Comparison of ENCODE assay signal across 9 mouse cellular contexts in genomic region chr8:105445296-105446126, GRCm38 (mm10). TPM values are rescaled to one million over a fixed set of nuclear protein-coding genes. Genes with fewer than 3 reads are reported as not detected.
DNase-seq lines count a peak whose midpoint lies in the region; ATAC-seq lines count a peak whose summit lies in the region.
"Had no signal": no experiment of that assay in that cellular context is flagged by ENCODE, and none has a peak within 500 bp of the region (broad histone marks: within the 10 kb centered on the region; RNA-seq: fewer than 3 reads in every experiment).

No protein-coding gene starts in this region.

- peaks cover 10% of the 10 kb centered on the region for H3K4me1 ChIP-seq in heart, embryonic 13.5 days
- H3K4me1 ChIP-seq in midbrain, embryonic 16.5 days (ENCODE audit: control insufficient read depth, insufficient read depth, low read length) = peaks cover 12% of the 10 kb centered on the region

- ATAC-seq in heart, embryonic 13.5 days (ENCODE audit: extremely low read depth, insufficient number of reproducible peaks, low FRiP score, low TSS enrichment) = no peak
- peak; percentile 90 for ATAC-seq in midbrain, embryonic 16.5 days

- peak; percentile 45 to 78 for DNase-seq in layer of hippocampus, adult 18-20 months (ENCODE audit: low spot score in 2 of 2)
- DNase-seq in layer of hippocampus, adult 9-10 months (ENCODE audit: low spot score) = no peak
- DNase-seq in embryo, embryonic 10.5 days (ENCODE audit: low spot score) = peak; percentile 85
- no peak for DNase-seq in gastrocnemius, adult 8-10 months (ENCODE audit: low spot score in 2 of 2)
- DNase-seq in thymus, postnatal 4 days = no peak
- no peak for DNase-seq in kidney, adult 18-20 months

- H3K9ac ChIP-seq in heart, embryonic 13.5 days = no peak overlapping the region
- 0 out of 2 replicates have a peak overlapping the region, but pooled peaks have one; percentile 14 for H3K9ac ChIP-seq in midbrain, embryonic 16.5 days (ENCODE audit: low read depth, low read length)

- 34% methylated on average over 11 of the region's 11 CpGs for WGBS in heart, embryonic 13.5 days
- WGBS in midbrain, embryonic 16.5 days = 10% methylated on average over 11 of the region's 11 CpGs

- H3K9me3 ChIP-seq in heart, embryonic 13.5 days = no peaks in the 10 kb centered on the region
- no peaks in the 10 kb centered on the region for H3K9me3 ChIP-seq in midbrain, embryonic 16.5 days (replicated peaks; ENCODE audit: control insufficient read depth, low read length, poor library complexity, severe bottlenecking)

- peaks cover 13% of the 10 kb centered on the region for H3K27me3 ChIP-seq in heart, embryonic 13.5 days (replicated peaks)
- H3K27me3 ChIP-seq in midbrain, embryonic 16.5 days (ENCODE audit: control insufficient read depth, insufficient read depth, low read depth, low read length) = no peaks in the 10 kb centered on the region

- H3K4me2 ChIP-seq in heart, embryonic 13.5 days = peak overlapping the region; percentile 31; the same call in 1 of the 2 replicates
- H3K4me2 ChIP-seq in midbrain, embryonic 16.5 days (ENCODE audit: low read length) = peak overlapping the region; percentile 25

- no peak overlapping the region for H3K27ac ChIP-seq in heart, embryonic 13.5 days (replicated peaks)
- H3K27ac ChIP-seq in midbrain, embryonic 16.5 days (ENCODE audit: low read length) = peak overlapping the region; percentile 51

- no peaks in the 10 kb centered on the region for H3K36me3 ChIP-seq in heart, embryonic 13.5 days
- no peaks in the 10 kb centered on the region for H3K36me3 ChIP-seq in midbrain, embryonic 16.5 days (ENCODE audit: control insufficient read depth, insufficient read depth, low read length)

- no peak overlapping the region for H3K4me3 ChIP-seq in heart, embryonic 13.5 days
- no peak overlapping the region for H3K4me3 ChIP-seq in midbrain, embryonic 16.5 days (ENCODE audit: low read depth, low read length)

RNA-seq across cellular contexts. Expression of gene Tppp3, which starts 25.8 kb away (rescaled TPM):
- 10 to 100 TPM; 54.8 to 58.5 TPM for total RNA-seq in layer of hippocampus, adult 18-20 months (2021)
- 12.3 TPM in 2 replicates for polyA plus RNA-seq in heart, embryonic 13.5 days (2015; fragmentation: Nextera tagmentation; extraction: Ambion mirVana)
- 153 and 159 TPM in 2 replicates for polyA plus RNA-seq in midbrain, embryonic 16.5 days (2015; fragmentation: Nextera tagmentation; extraction: Ambion mirVana)
- total RNA-seq in gastrocnemius, adult 8-10 months (2022) = 10 to 100 TPM; 22.7 to 38.8 (median 34.2) TPM

RNA-seq across cellular contexts. Expression of gene Lrrc36, which starts 32.1 kb away (rescaled TPM):
- total RNA-seq in layer of hippocampus, adult 18-20 months (2021) = 1 to 10 TPM in 1 of 2 experiments, under 1 TPM in 1; 0.76 to 1.3 TPM
- 0.08 and 0.28 TPM in 2 replicates for polyA plus RNA-seq in heart, embryonic 13.5 days (2015; fragmentation: Nextera tagmentation; extraction: Ambion mirVana)
- polyA plus RNA-seq in midbrain, embryonic 16.5 days (2015; fragmentation: Nextera tagmentation; extraction: Ambion mirVana) = 0.85 and 0.89 TPM in 2 replicates
- under 1 TPM in 2 of 4 experiments, not detected in 2; 0.70 TPM for total RNA-seq in gastrocnemius, adult 8-10 months (2022)

RNA-seq across cellular contexts. Expression of gene Kctd19, which starts 32.2 kb away (rescaled TPM):
- total RNA-seq in layer of hippocampus, adult 18-20 months (2021) = not detected
- not detected in 2 replicates for polyA plus RNA-seq in heart, embryonic 13.5 days (2015; fragmentation: Nextera tagmentation; extraction: Ambion mirVana)
- not detected in 2 replicates for polyA plus RNA-seq in midbrain, embryonic 16.5 days (2015; fragmentation: Nextera tagmentation; extraction: Ambion mirVana)
- total RNA-seq in gastrocnemius, adult 8-10 months (2022) = under 1 TPM in 2 of 4 experiments, not detected in 2; 0.08 to 0.49 TPM
- total RNA-seq: left cerebral cortex, adult 18-20 months had no signal

RNA-seq across cellular contexts. Expression of gene Zdhhc1, which starts 51.2 kb away (rescaled TPM):
- 10 to 100 TPM; 31.9 to 34.2 TPM for total RNA-seq in layer of hippocampus, adult 18-20 months (2021)
- polyA plus RNA-seq in heart, embryonic 13.5 days (2015; fragmentation: Nextera tagmentation; extraction: Ambion mirVana) = 21.8 and 22.3 TPM in 2 replicates
- 33.6 and 38.4 TPM in 2 replicates for polyA plus RNA-seq in midbrain, embryonic 16.5 days (2015; fragmentation: Nextera tagmentation; extraction: Ambion mirVana)
- total RNA-seq in gastrocnemius, adult 8-10 months (2022) = 10 to 100 TPM; 10.3 to 11.7 (median 11.4) TPM

Comparison
In these comparisons a context has a peak if more than half of its experiments do, and no peak if none do; other contexts are left out.
1. DNase-seq: peak in layer of hippocampus, adult 18-20 months (2 of 2) and embryo, embryonic 10.5 days (single experiment); none in layer of hippocampus, adult 9-10 months (single experiment), gastrocnemius, adult 8-10 months (0 of 2), thymus, postnatal 4 days (single experiment) and kidney, adult 18-20 months (single experiment).